Mouse (Mus musculus): ENCODE results near the gene Sbf1.

Sbf1 gene

DNA sequence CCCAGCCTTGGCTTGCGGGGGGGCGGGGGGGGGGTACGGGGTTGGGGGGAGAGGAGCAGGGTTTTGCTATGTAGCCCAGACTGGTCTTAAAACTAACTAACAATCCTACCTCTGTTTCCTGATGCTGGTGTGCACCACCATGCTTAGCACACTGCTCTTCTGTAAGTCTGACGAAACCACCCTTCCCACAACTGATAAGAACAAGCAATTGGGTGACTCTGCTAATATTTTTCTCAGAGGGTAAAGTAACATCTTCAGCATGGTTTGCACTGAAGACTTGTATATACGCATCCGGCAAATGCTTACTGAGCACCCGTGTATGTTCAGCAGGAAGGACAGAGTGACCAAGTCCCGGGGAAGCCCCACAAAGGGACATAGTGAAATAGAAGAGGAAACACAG is 6.2 kb upstream of the Sbf1 start:
- no peak for DNase-seq (ENCODE audit: low spot score in 2 of 2)

- no peak for DNase-seq (ENCODE audit: low spot score in 2 of 2)
Measured at GRCm38 (mm10) chr15:89316146-89316545, 1.0 kb upstream of the Sbf1 start.

- peak in 1 of 2 experiments; percentile 34 for DNase-seq (ENCODE audit: low spot score in 2 of 2)
Measured at GRCm38 (mm10) chr15:89314511-89315189, 461 bp downstream of the Sbf1 start.

DNA sequence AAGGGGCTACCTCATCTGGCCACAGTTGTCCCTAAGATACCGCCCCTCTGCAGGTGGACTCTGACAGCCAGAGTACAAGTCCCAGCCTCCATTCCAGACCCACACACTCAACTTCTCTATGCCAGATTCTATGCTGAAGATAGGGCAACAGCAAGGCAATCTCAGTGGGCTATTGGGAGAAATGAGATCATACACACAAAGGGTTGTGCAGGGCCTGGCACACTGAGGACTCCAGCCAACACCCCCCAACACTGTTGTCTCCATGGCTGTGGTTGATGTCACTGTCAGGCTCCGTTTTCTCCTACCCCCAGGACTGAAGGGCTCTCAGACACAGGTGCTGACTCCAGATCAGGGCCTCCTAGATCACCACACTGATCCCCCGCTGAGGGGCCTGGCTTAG is 1.0 kb downstream of the Sbf1 start:
- DNase-seq (ENCODE audit: low spot score in 2 of 2) = no peak

GRCm38 (mm10) chr15:89313359-89313758 is 1.8 kb downstream of the Sbf1 start:
- DNase-seq (ENCODE audit: low spot score in 2 of 2) = no peak

GRCm38 (mm10) chr15:89309962-89310498 is 5.1 kb downstream of the Sbf1 start:
- DNase-seq (ENCODE audit: low spot score in 2 of 2) = no peak

GRCm38 (mm10) chr15:89308406-89309139 is 6.5 kb downstream of the Sbf1 start:
- DNase-seq (ENCODE audit: low spot score in 2 of 2) = no peak

DNA sequence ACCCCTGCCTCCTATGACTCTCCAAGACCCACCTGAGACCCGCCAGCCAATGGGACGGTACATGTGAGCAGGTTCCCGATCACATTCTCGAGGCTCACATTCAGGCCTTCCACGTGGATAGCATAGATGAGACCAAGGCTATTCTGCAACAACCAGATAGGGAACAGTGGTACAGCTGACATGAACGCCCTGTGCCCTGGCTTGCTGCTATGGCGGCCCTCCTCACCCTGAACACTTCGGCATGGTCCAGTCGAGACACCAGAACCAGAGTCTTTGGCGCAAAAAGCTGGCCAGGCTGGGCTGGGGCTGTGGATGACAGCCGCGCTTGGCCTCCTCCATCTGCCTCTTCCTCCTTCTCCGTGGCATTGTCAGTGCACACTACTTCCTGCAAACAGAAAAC is 7.7 kb downstream of the Sbf1 start:
- no peak for DNase-seq (ENCODE audit: low spot score in 2 of 2)

- no peak for DNase-seq (ENCODE audit: low spot score in 2 of 2)
Measured at GRCm38 (mm10) chr15:89305966-89306365, 9.1 kb downstream of the Sbf1 start.

- DNase-seq (ENCODE audit: low spot score in 2 of 2) = no peak
Measured at GRCm38 (mm10) chr15:89300600-89300999, 14.5 kb downstream of the Sbf1 start.

- no peak for DNase-seq (ENCODE audit: low spot score in 2 of 2)
Measured at GRCm38 (mm10) chr15:89300180-89300579, 14.9 kb downstream of the Sbf1 start.

DNA sequence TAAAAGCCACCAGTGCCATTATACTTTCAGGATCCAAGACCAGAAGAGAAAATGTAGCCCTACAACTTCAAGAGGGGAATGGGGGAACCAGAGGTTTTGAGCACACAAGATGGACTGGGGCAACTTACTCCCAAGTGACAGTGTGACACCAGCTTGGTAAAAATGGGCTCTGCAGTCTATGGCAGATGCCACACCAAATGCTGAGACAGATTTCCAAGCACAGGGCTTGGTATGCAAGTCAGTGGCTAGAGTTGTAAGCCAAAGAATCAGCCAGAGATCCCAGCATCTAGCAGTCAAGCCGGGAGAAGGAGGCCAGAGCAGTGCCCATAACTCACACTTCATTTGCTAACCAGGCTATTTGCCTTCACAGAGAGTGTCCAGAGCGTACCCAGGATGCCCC is 17.4 kb downstream of the Sbf1 start:
- no peak for DNase-seq (ENCODE audit: low spot score in 2 of 2)

DNA sequence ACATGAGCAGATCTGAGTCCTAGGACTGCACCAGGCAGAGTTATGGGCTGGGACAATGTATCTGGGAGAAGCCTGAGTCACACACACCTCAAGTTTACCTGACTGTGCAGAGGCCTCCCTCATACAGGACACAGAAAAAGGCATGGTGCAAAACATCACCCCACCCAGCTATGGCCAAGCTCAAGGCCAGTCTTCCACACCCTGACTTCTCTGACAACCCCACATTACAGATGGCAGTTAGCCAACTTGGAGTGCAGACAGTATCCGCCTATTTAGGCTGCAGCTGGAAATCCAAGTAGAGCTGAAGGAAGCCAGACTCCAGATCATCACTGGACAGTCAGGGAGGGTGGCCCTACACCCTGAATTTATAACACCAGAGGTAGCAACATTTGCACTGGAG is 18.6 kb downstream of the Sbf1 start:
- DNase-seq (ENCODE audit: low spot score in 2 of 2) = no peak

- DNase-seq (ENCODE audit: low spot score in 2 of 2) = no peak
Measured at GRCm38 (mm10) chr15:89295580-89296165, 19.4 kb downstream of the Sbf1 start.

GRCm38 (mm10) chr15:89293778-89294177 is 21.3 kb downstream of the Sbf1 start:
- no peak for DNase-seq (ENCODE audit: low spot score in 2 of 2)

- DNase-seq (ENCODE audit: low spot score in 2 of 2) = no peak
Measured at GRCm38 (mm10) chr15:89292795-89293194, 22.3 kb downstream of the Sbf1 start.

- no peak for DNase-seq (ENCODE audit: low spot score in 2 of 2)
Measured at GRCm38 (mm10) chr15:89291521-89291920, 23.6 kb downstream of the Sbf1 start.

- no peak for DNase-seq (ENCODE audit: low spot score in 2 of 2)
Measured at GRCm38 (mm10) chr15:89289455-89289854, 25.7 kb downstream of the Sbf1 start.

GRCm38 (mm10) chr15:89288227-89288767 is 26.8 kb downstream of the Sbf1 start:
- DNase-seq (ENCODE audit: low spot score in 2 of 2) = no peak

GRCm38 (mm10) chr15:89286582-89286981 is 28.5 kb downstream of the Sbf1 start:
- no peak for DNase-seq (ENCODE audit: low spot score in 2 of 2)

DNA sequence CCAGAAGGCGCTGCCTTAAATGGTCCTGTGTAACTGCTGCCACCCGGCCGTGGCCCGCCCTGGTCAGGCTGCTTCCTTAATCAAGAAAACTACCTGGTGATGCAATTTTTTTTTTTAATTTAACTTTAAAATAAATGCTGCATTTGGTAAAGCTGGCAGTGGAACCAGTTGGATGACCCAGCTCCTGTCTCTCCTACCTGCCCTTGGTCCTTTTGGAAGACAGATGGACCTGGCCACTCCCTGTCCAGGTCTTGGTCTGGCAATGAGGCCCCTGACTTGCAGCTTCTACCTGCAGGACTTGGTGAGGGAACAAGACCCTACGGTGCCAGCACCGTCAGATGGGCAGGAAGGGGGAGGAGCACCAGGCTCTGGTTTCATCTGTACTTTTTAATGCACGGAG is 29.0 kb downstream of the Sbf1 start:
- no peak for DNase-seq (ENCODE audit: low spot score in 2 of 2)

DNA sequence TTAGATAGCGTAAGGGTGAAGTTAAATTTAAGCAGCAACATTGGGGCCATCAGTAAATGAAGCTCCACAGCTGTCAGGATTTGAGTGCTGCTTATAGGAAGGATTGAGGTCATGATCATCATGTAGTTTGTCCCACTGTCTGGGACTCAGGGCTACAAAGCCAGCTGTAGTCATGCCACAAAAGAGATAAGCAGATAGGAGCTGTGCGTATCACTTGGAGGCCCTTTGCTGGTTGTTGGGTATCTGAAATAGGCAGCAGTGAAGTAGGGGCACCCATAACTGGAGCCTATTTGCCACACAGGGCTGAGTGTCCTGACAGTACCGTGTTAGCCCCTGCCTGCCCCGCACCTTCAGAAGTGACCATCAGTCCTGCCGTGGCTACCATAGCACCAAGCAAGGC is 29.6 kb downstream of the Sbf1 start:
- DNase-seq (ENCODE audit: low spot score in 2 of 2) = no peak

GRCm38 (mm10) chr15:89285004-89285403 is 30.1 kb downstream of the Sbf1 start:
- no peak for DNase-seq (ENCODE audit: low spot score in 2 of 2)

All from cerebellum, postnatal 4 days (tissue).